Mouse (Mus musculus) embryo, embryonic 10.5 days (tissue): ENCODE results near the gene Map2.

Source experiments
- DNase-seq: peaks from one replicate; pipeline ENCODE4 v3.0.0-alpha.2; 2015; ENCODE audit warnings: low spot score

The Map2 gene

DNA sequence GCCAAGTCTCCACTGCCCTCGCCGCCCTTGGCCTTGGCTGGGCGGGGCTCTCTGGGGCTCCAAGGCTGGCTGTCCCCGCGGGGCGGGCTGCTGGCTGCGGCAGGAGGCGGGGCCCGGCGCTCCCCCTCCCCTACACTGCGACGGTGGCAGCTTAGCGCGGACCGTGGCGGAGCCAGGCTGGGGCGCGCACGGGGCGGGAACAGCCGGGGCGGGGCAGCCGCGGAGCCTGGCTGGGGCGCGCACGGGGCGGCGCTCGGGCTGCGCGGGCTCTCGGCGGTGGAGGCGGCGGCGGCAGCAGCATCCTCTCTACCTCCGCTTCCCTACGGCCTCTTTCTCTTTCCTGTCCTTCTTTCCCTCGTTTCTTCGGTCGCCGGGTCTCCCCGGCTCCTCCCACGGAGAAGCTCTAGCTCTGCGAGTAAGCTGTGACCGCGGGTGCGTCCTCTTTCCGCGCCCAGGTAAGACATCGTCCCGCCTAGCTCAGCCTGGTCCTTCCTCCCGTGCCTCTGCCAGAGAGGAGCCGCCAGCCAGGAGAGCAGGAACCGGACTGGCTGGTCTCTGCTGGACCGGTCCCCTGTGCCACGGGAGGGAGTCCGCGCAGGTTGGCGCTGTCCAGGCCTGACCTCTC, at the start of gene Map2:
Gene Map2 (plus strand): TSS at position 233 of the 625 bp plus-strand sequence.
- DNase-seq: peak; percentile 87

DNA sequence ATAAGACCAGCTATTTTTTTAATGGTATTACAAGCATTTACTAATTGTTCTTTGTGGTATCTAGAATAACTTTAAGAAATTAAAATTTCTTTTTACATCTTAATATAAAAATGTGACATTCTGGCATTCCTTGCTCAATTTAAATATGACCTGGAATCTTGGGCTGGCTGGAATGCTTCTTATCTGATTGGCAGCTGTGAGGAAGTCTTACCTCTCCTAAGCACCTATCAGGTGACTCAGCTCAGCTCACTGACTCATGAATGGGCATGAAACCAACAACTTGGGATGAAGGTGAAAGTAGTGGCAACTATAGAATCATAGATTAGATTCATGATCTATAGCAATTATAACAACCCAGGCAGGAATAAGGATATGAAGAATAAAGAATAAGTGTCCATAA, 42.1 kb upstream of the Map2 start:
- DNase-seq: no peak

DNA sequence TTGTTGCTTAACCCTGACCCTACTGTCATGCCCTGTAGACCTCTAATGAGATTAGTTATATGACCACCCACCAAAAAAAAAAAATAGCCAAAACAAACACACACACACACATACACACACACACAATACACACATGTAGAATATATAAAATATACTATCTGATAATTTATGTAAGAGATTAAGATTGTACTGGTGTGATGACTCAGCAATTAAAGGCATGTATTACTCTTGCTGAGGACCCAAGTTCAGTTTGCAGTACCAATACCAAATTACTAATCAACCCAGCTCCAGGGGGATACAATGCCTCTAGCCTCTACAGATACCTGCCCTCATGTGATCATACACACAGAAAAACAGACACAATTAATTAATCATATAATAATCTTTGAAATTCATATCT, 39.7 kb upstream of the Map2 start:
- DNase-seq: no peak

DNA sequence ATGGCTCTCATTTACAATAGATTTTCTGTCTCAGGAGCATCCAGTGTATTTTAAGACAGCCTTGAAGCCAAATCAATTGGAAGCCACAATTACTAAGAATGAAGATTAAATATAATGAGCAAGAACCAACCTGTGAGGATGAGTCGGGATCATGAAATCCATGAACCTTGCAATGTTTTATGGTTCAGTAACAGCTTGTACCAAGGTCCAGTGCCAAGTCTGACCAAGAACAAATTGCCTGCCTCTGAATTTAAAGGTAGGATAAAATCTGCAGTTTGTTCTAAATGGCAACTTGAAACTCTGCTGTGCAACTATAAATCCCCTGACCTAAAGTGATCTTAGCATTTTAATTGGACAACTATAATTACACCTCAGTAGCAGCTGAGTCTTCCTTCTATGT, 34.4 kb upstream of the Map2 start:
- no peak for DNase-seq

DNA sequence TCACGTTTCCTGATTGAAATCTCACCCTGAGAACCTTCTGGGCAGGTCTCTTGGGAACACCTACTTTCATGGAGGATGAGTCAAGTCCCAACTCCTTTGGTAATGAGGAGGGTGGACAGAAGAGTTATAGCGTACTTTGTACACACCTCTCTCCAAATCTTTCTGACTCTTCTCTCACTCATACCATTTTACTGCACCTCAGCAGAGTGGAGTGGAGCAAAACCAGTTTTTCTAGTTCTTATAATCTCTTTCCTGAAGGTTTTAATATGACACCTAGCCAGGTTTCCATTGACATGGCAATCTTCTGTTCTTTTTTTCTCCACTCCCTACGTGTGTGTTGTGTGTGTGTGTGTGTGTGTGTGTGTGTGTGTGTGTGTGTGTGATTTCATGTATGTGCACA, 29.9 kb upstream of the Map2 start:
- no peak for DNase-seq

DNA sequence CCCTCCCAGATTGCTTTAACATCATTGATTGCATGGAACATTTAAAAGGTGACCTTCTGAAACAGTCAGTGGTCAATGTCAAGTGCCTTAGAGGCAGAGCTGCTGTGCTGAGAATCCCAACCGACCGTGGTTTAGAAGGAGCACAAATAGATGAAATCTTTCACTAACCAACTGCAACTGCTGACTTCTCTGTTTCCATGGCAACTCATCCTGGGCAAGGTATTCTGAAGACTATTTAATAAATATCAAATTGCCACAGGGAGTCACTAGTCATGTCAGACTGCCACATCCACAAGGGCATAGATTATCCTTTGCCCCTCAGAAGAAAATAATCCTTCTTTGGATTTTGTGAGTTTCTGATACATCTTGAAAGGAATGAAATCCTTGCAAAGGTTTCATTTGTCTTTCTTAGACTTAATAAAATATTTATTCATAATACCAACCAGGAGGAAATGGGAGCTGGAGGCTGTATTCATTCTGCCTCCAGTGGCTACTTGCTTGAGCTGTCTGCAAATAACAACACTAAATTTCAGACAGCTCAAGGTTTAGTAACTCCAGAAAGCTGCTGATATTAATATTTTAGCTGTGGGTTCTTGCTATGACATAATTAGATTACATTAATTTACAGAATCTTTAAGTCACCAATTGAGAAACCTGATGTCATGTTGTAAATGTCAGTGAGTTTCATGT, 26.1 kb upstream of the Map2 start:
- no peak for DNase-seq

DNA sequence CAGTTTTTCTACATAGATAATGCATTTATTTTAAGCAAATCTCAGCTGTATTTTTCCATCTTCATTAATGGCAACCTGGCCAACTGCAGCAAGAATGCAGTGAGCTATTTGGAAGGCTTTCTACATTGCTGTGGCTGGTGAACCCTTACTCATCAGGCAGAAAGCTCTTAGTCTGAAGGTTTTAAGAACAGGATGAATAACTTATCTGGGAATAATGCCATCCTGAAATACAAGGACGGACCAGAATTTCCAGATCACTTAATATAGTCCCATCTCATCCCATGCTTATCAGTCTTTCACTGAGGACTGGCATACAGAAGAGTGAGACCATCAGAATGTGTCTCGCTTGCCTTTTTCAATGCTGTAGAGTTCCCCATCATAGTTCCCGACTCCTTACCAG, 24.3 kb upstream of the Map2 start:
- DNase-seq: no peak

DNA sequence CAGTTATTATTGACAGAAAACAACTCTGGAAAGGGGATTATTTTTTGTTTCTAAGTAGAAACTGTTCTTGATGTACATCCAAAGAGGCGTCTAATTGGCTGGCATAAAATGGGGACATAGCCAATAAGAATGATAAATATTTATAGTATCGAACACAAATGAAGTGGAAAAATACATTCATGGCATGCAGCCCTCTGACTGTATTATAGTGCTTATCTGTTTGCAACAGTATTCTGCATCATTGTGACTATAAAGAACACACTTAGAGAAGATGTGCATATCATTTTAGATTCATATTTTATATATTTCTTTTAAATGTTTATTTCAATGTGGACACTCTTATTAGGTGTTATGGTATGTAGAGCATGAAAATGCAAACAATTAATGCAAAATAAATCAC, 17.9 kb upstream of the Map2 start:
- DNase-seq: no peak

DNA sequence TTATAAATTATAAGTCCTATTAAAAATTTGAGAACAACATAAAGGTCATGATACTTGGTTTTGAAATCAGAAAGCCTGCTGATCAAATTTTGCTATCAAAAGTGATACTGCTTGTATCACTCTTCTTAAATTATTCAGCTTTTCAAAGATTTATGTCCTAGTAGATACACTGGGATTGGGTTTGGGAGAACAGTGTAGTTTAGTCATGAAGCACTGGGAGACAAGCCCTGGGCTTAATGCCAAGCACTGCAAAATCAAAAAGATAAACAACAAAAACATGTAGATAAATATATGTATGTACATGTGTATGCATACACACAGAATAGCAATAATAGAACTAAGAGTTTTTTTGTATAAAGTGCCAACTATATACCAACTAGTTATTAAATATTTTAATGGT, 17.5 kb upstream of the Map2 start:
- DNase-seq: no peak

DNA sequence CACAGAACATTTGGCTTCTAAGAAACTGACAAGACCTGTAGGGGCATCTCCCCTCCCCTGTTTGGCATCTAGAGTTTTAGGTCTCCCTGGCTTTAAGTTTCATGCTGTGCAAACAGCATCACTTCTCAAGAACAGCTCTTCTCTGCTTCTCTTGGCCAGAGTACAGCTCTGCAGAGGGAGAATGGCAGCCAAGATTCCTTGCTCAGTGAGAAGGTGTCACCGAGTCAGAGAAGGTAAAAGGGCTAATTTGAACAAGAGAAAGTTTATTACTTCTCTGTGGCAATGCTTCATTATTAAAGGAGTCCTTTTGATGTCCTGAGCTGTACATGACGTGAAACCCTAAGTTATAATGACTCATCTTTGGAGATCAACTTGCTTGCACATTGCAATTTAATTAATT, 10.4 kb upstream of the Map2 start:
- DNase-seq: no peak

DNA sequence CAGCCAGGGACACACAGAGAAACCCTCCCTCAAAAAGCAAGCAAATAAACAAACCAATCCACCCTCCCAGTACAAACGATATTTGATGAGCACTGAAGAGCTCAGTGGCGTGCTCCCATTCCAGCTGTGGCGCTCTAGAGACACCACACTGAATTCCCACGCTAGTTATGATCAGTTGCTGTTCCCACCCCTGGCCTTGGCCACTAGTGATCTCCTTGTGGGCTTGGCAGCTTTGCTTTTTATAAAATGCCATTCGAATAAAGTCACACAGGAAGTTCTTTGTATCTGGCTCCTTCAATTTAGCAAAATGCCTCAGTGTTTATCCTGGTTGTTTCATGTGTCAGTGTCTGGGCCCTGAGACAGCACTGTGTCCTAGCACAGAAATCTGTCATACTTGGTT, 6.4 kb upstream of the Map2 start:
- no peak for DNase-seq

DNA sequence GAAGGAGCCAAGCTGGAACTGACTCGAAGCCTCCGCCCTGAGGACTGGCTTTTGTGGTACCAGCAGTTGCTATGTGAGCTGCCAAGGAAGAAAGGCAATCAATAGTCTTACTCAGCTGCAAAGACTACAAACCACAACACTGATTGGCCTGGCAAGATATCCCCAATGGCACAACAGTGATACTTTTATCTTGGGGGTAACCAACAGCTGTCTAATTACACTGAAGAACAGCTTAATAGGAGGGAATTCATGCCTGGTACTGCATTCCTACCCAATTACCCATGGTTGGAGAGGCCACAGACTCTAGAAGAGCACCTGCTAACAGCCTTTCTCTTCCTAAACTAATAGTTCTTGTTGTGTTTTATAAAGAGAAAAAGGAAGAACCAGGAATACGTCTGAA, 2.9 kb upstream of the Map2 start:
- no peak for DNase-seq

DNA sequence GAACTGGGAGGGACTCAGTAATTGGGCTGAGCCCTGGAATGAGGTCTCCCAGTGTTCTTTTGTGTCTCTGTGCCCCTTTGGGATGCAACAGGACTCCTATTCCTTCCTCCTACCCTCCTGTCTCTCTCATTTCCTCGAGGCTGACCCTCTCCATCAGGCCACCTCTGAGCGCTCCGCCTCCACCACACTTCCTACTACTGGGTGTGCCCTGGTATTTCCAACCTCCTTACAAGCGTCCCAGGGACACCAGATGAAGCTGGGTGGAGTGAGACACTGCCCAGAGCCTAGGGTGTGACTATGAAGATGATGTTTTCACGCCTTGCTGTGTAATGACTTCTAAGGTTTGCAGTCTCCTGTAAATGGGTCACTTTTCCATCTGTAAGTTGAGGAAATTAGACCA, 1.4 kb upstream of the Map2 start:
- DNase-seq: no peak

DNA sequence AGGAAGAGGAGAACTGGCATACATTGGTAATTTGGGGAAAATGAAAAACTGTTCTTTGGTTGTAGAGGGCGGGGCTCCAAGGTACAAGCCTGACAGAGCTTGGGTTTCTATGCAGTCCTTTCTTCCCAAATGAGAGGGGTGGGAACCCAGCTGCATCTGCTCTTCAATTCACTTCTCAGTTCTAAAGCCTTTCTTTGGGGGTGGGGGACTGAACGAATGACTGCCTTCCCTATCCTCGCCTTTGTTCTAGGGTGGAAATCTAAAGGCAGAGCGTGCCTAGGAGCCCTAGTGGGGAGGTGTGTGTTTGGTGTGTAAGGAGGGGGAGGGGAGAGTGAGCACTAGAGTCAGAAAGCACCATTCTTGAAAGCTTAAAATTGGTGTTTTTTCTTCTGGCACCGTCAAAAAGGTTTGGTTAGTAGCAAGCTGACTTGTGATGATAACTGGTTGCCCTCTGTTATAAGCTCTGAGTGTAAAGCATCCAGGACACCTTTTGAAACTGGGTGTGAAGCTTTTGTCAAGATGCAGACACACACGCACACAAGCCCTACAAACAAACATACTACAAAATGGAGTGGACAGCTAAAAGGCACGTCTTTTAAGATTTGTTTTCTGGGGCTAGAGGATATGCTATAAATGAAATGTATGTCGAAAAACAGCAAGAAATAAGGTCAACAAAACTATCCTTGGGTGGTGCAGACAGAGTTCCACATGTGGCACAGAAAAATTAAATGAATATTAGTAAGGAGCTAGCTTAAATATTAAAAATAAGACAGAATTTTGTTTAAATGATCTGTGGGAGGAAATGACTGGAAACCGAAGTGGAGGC, 1.2 kb downstream of the Map2 start:
- peak; percentile 65 for DNase-seq

DNA sequence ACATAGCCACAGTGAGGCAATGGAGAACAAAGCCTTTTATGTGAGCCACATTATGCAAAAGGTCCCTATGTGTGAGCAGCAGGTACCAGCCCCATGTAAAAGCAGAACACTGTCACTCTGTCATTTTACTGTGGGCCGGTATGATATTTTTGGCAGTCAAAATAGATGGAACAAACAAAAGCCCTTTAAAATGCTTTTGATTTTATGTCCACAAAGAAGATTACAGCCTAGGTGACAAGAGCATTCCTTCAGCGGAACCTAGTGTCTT, 1.7 kb downstream of the Map2 start:
- DNase-seq: no peak

DNA sequence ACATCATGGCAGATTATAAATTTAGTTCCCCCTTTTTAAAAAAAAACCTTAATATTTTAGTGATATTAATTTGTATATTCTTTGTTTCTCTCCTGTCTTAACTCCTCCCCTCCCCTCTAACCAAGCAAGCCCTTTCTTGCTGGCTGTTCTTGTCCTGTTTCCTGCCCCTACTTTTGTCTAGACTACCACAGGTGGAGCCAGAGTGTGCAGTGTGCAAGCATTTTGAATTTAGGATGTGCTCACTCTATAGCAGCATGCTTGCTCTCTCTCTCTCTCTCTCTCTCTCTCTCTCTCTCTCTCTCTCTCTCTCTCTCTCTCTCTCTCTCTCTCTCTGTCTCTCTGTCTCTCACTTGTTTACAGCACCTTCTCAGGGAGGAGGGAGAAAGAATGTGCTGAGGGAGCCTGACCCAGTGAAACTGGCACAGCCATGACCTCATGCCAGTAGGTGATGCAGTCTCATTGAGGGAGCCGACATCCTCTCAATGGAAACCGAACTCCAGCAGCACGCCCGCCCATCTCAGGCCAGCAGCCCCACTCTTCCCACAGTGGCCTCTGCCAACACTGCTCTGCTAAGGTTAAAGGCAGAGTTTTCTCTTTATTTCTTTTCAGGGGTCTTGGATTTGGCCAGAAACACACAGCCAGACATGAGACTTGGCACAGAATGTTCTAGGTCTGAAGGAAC, 2.6 kb downstream of the Map2 start:
- no peak for DNase-seq

DNA sequence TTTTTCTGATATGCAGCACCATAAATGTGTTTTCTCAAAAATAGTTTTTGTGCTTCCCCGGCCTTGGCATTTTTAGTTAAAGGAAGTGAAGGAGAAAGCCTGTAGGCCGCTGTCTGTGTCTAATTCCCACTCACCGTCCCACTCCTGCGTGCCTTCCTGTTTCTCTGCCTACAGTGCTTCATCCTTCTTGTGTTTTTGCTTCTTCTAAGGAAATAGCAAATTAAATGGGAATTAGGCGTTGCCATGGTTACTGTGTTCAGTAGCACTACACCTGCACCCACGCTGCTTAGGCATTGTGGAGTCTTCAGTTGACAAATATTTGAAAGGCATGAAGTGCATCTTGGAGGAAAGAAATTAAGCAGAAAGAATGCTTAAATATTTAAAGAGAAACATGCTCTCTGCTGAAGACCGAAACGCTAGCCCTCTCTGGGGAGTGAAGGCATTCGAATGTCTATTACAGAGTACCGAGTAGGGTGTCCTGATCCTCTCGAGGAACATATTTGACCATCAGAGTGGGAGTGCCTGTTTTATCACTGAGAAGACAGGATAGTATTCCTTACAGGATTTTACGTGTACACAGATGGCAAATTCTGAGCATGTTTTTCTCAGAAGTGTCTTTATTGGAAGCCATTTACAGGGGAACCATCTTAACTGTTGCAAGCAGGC, 12.1 kb downstream of the Map2 start:
- DNase-seq: no peak

DNA sequence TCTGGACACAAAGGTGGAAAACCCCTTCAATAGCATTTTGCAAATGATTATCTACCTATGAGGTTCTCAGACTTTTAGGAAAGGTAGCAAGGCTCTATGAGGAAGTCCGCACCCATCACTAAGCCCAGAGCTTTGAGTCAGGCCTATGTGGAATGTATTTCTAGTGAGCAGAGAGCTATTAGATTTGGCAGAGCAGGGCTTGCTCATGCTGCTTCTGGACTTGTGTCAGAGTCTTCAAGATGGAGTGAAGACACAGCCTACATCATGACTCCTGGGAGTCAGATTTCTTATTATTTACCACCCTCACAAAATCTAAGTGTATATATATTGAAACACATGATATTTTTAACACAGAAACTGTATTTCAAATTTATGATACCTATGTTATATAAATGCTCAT, 17.3 kb downstream of the Map2 start:
- no peak for DNase-seq

DNA sequence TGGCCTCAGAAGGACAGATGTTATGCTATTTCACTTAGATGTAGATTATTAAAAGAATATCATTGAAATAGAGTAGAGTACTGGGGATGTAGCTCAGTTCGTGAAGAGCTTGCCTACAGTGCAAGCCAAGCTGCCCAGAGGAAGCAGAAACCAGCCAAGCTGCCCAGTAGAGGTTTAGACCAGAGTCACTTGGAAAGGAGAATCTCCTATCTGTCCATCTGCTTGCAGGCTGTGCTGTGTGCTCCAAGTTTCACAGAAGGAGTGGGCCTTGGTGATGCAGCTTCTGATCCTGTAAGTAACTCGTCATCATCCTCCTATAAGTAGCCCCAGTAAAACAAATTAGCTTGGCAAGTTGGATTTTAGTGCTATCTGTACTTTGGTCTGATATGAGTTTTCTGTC, 17.8 kb downstream of the Map2 start:
- no peak for DNase-seq

DNA sequence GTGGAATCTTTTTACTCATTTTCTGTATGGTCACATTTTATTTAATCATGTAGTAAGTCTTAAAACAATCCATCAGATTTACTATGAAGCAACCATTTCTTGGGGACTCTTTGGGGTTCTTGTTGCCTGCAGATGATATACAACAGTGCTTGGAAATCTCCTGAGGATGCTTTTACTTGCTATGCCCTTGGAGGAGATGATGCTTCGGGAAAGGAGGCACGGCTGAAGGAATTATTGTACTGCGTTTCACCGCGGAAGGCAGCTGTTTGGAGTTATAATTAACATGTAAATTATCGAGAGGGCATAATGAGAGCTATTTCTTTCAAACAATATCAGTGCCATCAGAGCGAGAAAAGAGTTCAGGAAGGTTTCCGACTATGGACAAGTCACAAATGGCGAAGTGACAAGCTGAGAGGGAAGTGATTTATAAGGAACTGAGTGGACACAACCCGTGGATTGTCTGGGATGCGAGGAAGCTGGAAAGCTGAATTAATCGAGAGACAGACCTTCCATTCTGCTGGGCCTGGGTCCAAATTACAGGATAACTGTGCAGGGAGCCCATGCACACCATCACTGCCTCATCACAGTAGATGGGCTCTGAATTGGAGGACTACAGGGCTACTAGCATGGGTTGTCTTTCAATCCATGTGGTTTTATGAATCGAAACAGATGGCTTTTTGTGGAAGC, 20.1 kb downstream of the Map2 start:
- no peak for DNase-seq

DNA sequence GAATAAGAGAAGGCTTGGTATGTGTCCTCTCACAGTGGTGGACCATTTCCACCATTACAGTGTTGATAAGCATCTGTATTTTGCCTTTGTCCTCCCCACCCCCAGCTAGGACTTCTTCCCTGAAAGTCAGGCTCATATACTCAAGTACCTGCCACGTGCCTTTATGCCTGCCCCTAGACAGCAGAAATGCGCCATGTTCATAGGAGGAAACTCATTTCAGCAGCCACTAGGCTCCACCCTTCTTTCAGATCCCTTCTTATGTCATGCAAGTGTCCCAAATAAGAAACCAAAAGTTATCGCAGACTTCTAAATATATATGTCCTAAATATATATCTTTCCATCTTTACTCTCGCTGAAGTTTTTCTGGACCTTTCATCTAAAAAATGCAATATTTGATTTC, 21.2 kb downstream of the Map2 start:
- no peak for DNase-seq

DNA sequence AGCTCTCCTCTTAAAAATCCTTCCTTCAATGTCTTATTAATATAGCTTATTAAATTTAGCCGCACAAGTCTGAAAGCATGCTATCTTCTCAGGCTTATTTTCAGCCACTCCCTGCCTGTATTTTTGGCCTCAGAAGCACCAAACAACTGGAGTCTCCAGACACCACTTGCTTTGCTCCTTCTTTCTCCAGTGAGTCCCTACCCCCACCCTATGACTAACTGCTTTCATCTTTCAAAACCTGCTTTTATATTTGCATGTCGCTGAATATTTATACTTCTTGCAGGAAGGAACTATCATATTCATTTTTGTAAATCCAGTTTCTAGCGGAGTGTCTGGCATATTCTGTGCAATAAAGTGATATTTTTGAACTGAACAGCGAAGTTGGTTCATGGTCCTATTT, 21.6 kb downstream of the Map2 start:
- no peak for DNase-seq
